Mouse (Mus musculus) embryonic facial prominence, embryonic 15.5 days (tissue): ENCODE data around the gene Grin2b. TPM values are rescaled to one million over a fixed set of nuclear protein-coding genes. Genes with fewer than 3 reads are reported as not detected.

Experiments used
- ATAC-seq: fragments of 200-750 bp; cut with Nextera tagmentation; 2 replicates; pipeline ENCODE4 v1.8.0; 2017; ENCODE audit warnings: low read depth, moderate TSS enrichment; ENCODE audit not compliant: insufficient number of reproducible peaks, low FRiP score, low TSS enrichment
- H3K27ac ChIP-seq: fragments of 300-500 bp; sonication (generic); replicated peaks from 2 replicates; pipeline ENCODE4 v1.5.1; 2015; ENCODE audit warnings: mild to moderate bottlenecking, inconsistent platforms
- H3K27me3 ChIP-seq: fragments of 300-500 bp; sonication (generic); 2 replicates; pipeline ENCODE4 v1.6.1; 2015; ENCODE audit warnings: inconsistent platforms
- H3K36me3 ChIP-seq: fragments of 300-500 bp; sonication (generic); 2 replicates; pipeline ENCODE4 v1.6.1; 2015; ENCODE audit warnings: mild to moderate bottlenecking, inconsistent platforms
- H3K4me1 ChIP-seq: fragments of 300-500 bp; sonication (generic); 2 replicates; pipeline ENCODE4 v1.6.1; 2015; ENCODE audit warnings: inconsistent platforms
- H3K4me2 ChIP-seq: fragments of 300-500 bp; sonication (generic); replicated peaks from 2 replicates; pipeline ENCODE4 v1.6.1; 2015; ENCODE audit warnings: mild to moderate bottlenecking, inconsistent platforms
- H3K4me3 ChIP-seq: fragments of 300-500 bp; sonication (generic); replicated peaks from 2 replicates; pipeline ENCODE4 v1.5.1; 2015; ENCODE audit warnings: mild to moderate bottlenecking, inconsistent platforms
- H3K9ac ChIP-seq: fragments of 300-500 bp; sonication (generic); 2 replicates; pipeline ENCODE4 v1.6.1; 2015; ENCODE audit warnings: inconsistent platforms
- H3K9me3 ChIP-seq: fragments of 300-500 bp; sonication (generic); replicated peaks from 2 replicates; pipeline ENCODE4 v1.6.1; 2016; ENCODE audit warnings: inconsistent platforms
- WGBS: fragments of 180-500 bp; shearing (Covaris S2); methylation state at CpG from one replicate; pipeline ENCODE4 v1.1.7; 2015; 5-methylcytosine and 5-hydroxymethylcytosine counted together
- polyA plus RNA-seq: library from polyadenylated mRNA; unstranded; fragments of >200 nt; fragmentation: Nextera tagmentation; extraction: Ambion mirVana; gene quantifications from 2 replicates; pipeline ENCODE4 v1.2.1, GENCODE M21; 2015

Grin2b gene
- polyA plus RNA-seq, result 2.3 and 3.8 TPM in 2 replicates

GRCm38 (mm10) chr6:136173191-136173896 lies at the start of gene Grin2b:
Gene Grin2b (minus strand): TSS chr6:136173511.
- Histone ChIP-seq H3K4me1 (peaks cover 18% of the 10 kb centered on the region), H3K36me3 (no peaks in the 10 kb centered on the region), H3K4me2 (peak within 1 kb of the TSS; percentile 83), H3K27ac (no peak within 1 kb of the TSS), H3K27me3 (peaks cover 38% of the 10 kb centered on the region), H3K4me3 (peak within 1 kb of the TSS; percentile 42), H3K9ac (peak within 1 kb of the TSS; percentile 26; the same call in 1 of the 2 replicates), H3K9me3 (no peaks in the 10 kb centered on the region)
- peak; percentile 75 for ATAC-seq
- under 1% methylated on average over 28 of the region's 30 CpGs for WGBS

GRCm38 (mm10) chr6:136221894-136222293 lies 48.6 kb upstream of the Grin2b start:
- Histone ChIP-seq H3K4me3 (no peak overlapping the region), H3K27ac (no peak overlapping the region), H3K9me3 (no peaks in the 10 kb centered on the region), H3K27me3 (no peaks in the 10 kb centered on the region), H3K9ac (no peak overlapping the region), H3K4me1 (no peaks in the 10 kb centered on the region), H3K4me2 (no peak overlapping the region), H3K36me3 (no peaks in the 10 kb centered on the region)
- ATAC-seq, result no peak
- 82% methylated on average over 3 of the region's 3 CpGs for WGBS

GRCm38 (mm10) chr6:136210442-136210841 lies 37.1 kb upstream of the Grin2b start:
- Histone ChIP-seq H3K4me2 (no peak overlapping the region), H3K9ac (no peak overlapping the region), H3K9me3 (no peaks in the 10 kb centered on the region), H3K27me3 (no peaks in the 10 kb centered on the region), H3K4me3 (no peak overlapping the region), H3K36me3 (no peaks in the 10 kb centered on the region), H3K27ac (no peak overlapping the region), H3K4me1 (no peaks in the 10 kb centered on the region)
- no peak for ATAC-seq
- WGBS, result 87% methylated on average over 3 of the region's 3 CpGs

GRCm38 (mm10) chr6:136199814-136200213 lies 26.5 kb upstream of the Grin2b start:
- Histone ChIP-seq H3K4me1 (no peaks in the 10 kb centered on the region), H3K27me3 (no peaks in the 10 kb centered on the region; the same call in 1 of the 2 replicates), H3K36me3 (no peaks in the 10 kb centered on the region), H3K9ac (no peak overlapping the region), H3K27ac (no peak overlapping the region), H3K4me2 (no peak overlapping the region), H3K9me3 (no peaks in the 10 kb centered on the region), H3K4me3 (no peak overlapping the region)
- 91% methylated on average over 2 of the region's 2 CpGs for WGBS
- ATAC-seq, result no peak

- Histone ChIP-seq H3K27ac (no peak overlapping the region), H3K36me3 (no peaks in the 10 kb centered on the region), H3K4me2 (no peak overlapping the region), H3K9me3 (no peaks in the 10 kb centered on the region), H3K4me1 (no peaks in the 10 kb centered on the region), H3K9ac (no peak overlapping the region), H3K27me3 (no peaks in the 10 kb centered on the region; the same call in 1 of the 2 replicates), H3K4me3 (no peak overlapping the region)
- no peak for ATAC-seq
- 63% methylated on average over 5 of the region's 5 CpGs for WGBS
Observed at GRCm38 (mm10) chr6:136194616-136195015, 21.3 kb upstream of the Grin2b start.

GRCm38 (mm10) chr6:136178066-136178465 lies 4.8 kb upstream of the Grin2b start:
- no peaks in the 10 kb centered on the region for H3K9me3 ChIP-seq
- H3K9ac ChIP-seq, result no peak overlapping the region
- peaks cover 12% of the 10 kb centered on the region for H3K27me3 ChIP-seq
- H3K4me3 ChIP-seq, result no peak overlapping the region
- ATAC-seq, result no peak
- H3K4me2 ChIP-seq, result no peak overlapping the region
- WGBS, result 86% methylated on average over 9 of the region's 9 CpGs
- H3K27ac ChIP-seq, result no peak overlapping the region
- no peaks in the 10 kb centered on the region for H3K36me3 ChIP-seq
- peaks cover 6% of the 10 kb centered on the region for H3K4me1 ChIP-seq

- H3K4me2 ChIP-seq, result peak overlapping the region; percentile 83
- H3K27me3 ChIP-seq, result peaks cover 38% of the 10 kb centered on the region
- no peaks in the 10 kb centered on the region for H3K36me3 ChIP-seq
- H3K9ac ChIP-seq, result peak overlapping the region; percentile 26; the same call in 1 of the 2 replicates
- H3K9me3 ChIP-seq, result no peaks in the 10 kb centered on the region
- under 1% methylated on average over 15 of the region's 15 CpGs for WGBS
- peak overlapping the region; percentile 42 for H3K4me3 ChIP-seq
- H3K4me1 ChIP-seq, result peaks cover 18% of the 10 kb centered on the region
- H3K27ac ChIP-seq, result no peak overlapping the region
- ATAC-seq, result no peak
Observed at GRCm38 (mm10) chr6:136172801-136173190, 515 bp downstream of the Grin2b start.

- Histone ChIP-seq H3K9me3 (no peaks in the 10 kb centered on the region), H3K36me3 (no peaks in the 10 kb centered on the region)
Observed at GRCm38 (mm10) chr6:136172172-136172651, 1.1 kb downstream of the Grin2b start.

GRCm38 (mm10) chr6:136171343-136171742 lies 2.0 kb downstream of the Grin2b start:
- no peak for ATAC-seq
- no peaks in the 10 kb centered on the region for H3K9me3 ChIP-seq
- H3K4me1 ChIP-seq, result peaks cover 18% of the 10 kb centered on the region
- peak overlapping the region; percentile 83 for H3K4me2 ChIP-seq
- H3K36me3 ChIP-seq, result no peaks in the 10 kb centered on the region
- H3K27me3 ChIP-seq, result peaks cover 38% of the 10 kb centered on the region
- H3K9ac ChIP-seq, result no peak overlapping the region
- H3K27ac ChIP-seq, result no peak overlapping the region
- 21% methylated on average over 7 of the region's 7 CpGs for WGBS
- H3K4me3 ChIP-seq, result peak overlapping the region; percentile 42

More at GRCm38 (mm10) chr6:136172172-136172651, 1.1 kb downstream of the Grin2b start:
- 0% methylated on average over 43 of the region's 43 CpGs for WGBS
- Histone ChIP-seq H3K4me3 (peak overlapping the region; percentile 42), H3K27me3 (peaks cover 38% of the 10 kb centered on the region), H3K4me2 (peak overlapping the region; percentile 83), H3K9ac (no peak overlapping the region), H3K27ac (no peak overlapping the region), H3K4me1 (peaks cover 18% of the 10 kb centered on the region)
- ATAC-seq, result peak; percentile 59; the same call in 1 of the 2 replicates

GRCm38 (mm10) chr6:136170381-136170780 lies 2.9 kb downstream of the Grin2b start:
- Histone ChIP-seq H3K27me3 (peaks cover 38% of the 10 kb centered on the region), H3K9ac (no peak overlapping the region), H3K4me2 (no peak overlapping the region), H3K9me3 (no peaks in the 10 kb centered on the region), H3K4me3 (no peak overlapping the region), H3K36me3 (no peaks in the 10 kb centered on the region), H3K27ac (no peak overlapping the region), H3K4me1 (peaks cover 18% of the 10 kb centered on the region)
- WGBS, result 76% methylated on average over 5 of the region's 5 CpGs
- ATAC-seq, result no peak

GRCm38 (mm10) chr6:136167361-136167760 lies 6.0 kb downstream of the Grin2b start:
- no peak overlapping the region for H3K4me2 ChIP-seq
- no peaks in the 10 kb centered on the region for H3K9me3 ChIP-seq
- H3K4me3 ChIP-seq, result no peak overlapping the region
- peaks cover 6% of the 10 kb centered on the region for H3K4me1 ChIP-seq
- 69% methylated on average over 5 of the region's 5 CpGs for WGBS
- no peak overlapping the region for H3K27ac ChIP-seq
- H3K27me3 ChIP-seq, result peaks cover 21% of the 10 kb centered on the region
- no peaks in the 10 kb centered on the region for H3K36me3 ChIP-seq
- no peak overlapping the region for H3K9ac ChIP-seq
- no peak for ATAC-seq
